Mouse (Mus musculus): Measurements from ENCODE around the gene Fancc.

DNA sequence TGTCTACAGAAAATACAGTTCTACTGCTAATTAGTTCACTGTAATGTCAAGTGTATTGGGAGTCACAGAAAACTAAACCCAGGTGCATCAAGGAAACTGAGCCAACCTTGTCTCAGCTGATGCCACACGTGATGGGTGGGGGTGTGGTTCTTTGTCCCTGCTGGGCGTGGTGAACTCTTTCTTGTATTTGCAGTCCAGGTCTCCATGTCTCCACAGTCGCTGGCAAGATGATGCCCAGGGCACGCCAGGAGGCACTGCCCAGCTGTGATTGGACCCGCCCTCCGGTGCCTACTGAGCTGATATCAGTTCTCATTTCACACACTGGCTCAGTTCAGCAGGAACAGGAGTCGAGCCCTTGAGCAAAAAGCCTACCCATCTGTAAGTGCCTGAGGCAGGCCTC, 196.1 kb downstream of the Fancc start:
- no peak for TF ChIP-seq CTCF (IDR thresholded peaks at IDR 0.05; ENCODE audit: low read depth)
- no peak for TF ChIP-seq EP300 (IDR thresholded peaks at IDR 0.05; ENCODE audit: low read depth)
